In the genomic region with DNA sequence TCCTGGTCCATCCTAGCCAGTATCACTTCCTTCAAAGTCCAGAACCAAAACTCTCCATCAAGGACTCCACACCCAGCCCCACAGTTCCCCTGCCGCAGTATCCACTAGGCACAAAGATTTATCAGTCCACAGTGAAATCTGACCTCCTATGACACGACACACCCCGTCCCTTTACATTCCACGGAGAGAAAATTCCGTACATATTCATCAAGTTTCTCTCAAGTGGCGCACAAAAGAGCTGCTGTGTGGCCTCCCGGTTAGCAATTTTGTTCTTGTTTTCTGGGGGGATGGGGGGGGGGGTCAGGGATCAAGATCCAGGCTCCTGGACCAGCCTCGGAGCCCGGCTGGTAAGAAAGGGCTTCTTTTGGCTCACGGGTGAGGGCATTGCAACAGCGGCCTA, we compare ENCODE assay signal across 24 mouse cellular contexts.
DNase-seq lines count a peak whose midpoint lies in the region; ATAC-seq and TF ChIP-seq lines count a peak whose summit lies in the region.
"Had no signal": no experiment of that assay in that cellular context is flagged by ENCODE, and none has a peak within 500 bp of the region (broad histone marks: within the 10 kb centered on the region; RNA-seq: fewer than 3 reads in every experiment).

No protein-coding gene starts in this region.

- H3K27me3 ChIP-seq in forebrain, embryonic 10.5 days (ENCODE audit: poor library complexity, severe bottlenecking): peaks cover 28% of the 10 kb centered on the region
- H3K27me3 ChIP-seq in forebrain, embryonic 13.5 days: 0 out of 2 replicates have a peak, but pooled peaks cover 4% of the 10 kb centered on the region
- H3K27me3 ChIP-seq in lung, embryonic 15.5 days: no peaks in the 10 kb centered on the region

- DNase-seq in forebrain, embryonic 10.5 days (ENCODE audit: extremely low spot score, low spot score): no peak
- no peak for DNase-seq in lung, postnatal 4 days
- no peak for DNase-seq in ES-E14 (ENCODE audit: low read depth, low spot score)
- DNase-seq in lung, postnatal 25 days (ENCODE audit: low spot score): peak; percentile 38
- DNase-seq in cerebellum, postnatal 10 days: no peak
- no peak for DNase-seq in adrenal gland, postnatal 25 days
- DNase-seq: adrenal gland, postnatal 10 days; cerebellum, adult 9-10 months; gastrocnemius, adult 2 months; kidney, adult 2 months; kidney, postnatal 10 days; left cerebral cortex, postnatal 4 days; right cerebral cortex, postnatal 14 days; thymus, adult 2 months; thymus, postnatal 4 days had no signal

- peaks cover 51% of the 10 kb centered on the region for H3K4me1 ChIP-seq in forebrain, embryonic 10.5 days
- peaks cover 5% of the 10 kb centered on the region for H3K4me1 ChIP-seq in forebrain, embryonic 13.5 days
- H3K4me1 ChIP-seq in lung, embryonic 15.5 days: peaks cover 60% of the 10 kb centered on the region
- H3K4me1 ChIP-seq in ES-E14 (ENCODE audit: control insufficient read depth in 2 of 2, insufficient read depth in 2 of 2, low read length in 2 of 2, poor library complexity in 1 of 2): peaks cover 2 to 35% of the 10 kb centered on the region in 2 experiments; a peak in 3 of 4 replicates

- 54% methylated on average over 11 of the region's 11 CpGs for WGBS in forebrain, embryonic 10.5 days
- 38% methylated on average over 11 of the region's 11 CpGs for WGBS in forebrain, embryonic 13.5 days
- 46% methylated on average over 11 of the region's 11 CpGs for WGBS in lung, embryonic 15.5 days

- H3K27ac ChIP-seq in forebrain, embryonic 10.5 days: peak overlapping the region; percentile 7; the same call in 1 of the 2 replicates
- no peak overlapping the region for H3K27ac ChIP-seq in forebrain, embryonic 13.5 days
- H3K27ac ChIP-seq in lung, embryonic 15.5 days: peak overlapping the region; percentile 69
- peak overlapping the region; percentile 53 for H3K27ac ChIP-seq in ES-E14 (ENCODE audit: insufficient read depth, low read depth, low read length, poor library complexity, severe bottlenecking)
- H3K27ac ChIP-seq: embryonic facial prominence, embryonic 13.5 days; gastrocnemius, adult 2 months; hindbrain, embryonic 13.5 days; midbrain, embryonic 12.5 days; stomach, postnatal 0 days had no signal

- H3K9me3 ChIP-seq in forebrain, embryonic 10.5 days: no peaks in the 10 kb centered on the region
- no peaks in the 10 kb centered on the region for H3K9me3 ChIP-seq in forebrain, embryonic 13.5 days (replicated peaks)
- H3K9me3 ChIP-seq in lung, embryonic 15.5 days: no peaks in the 10 kb centered on the region
- no peaks in the 10 kb centered on the region for H3K9me3 ChIP-seq in ES-E14 (ENCODE audit: control insufficient read depth, insufficient read depth, low read depth, low read length)
- H3K9me3 ChIP-seq: embryonic facial prominence, embryonic 13.5 days; hindbrain, embryonic 13.5 days; midbrain, embryonic 12.5 days had no signal

- H3K4me2 ChIP-seq in forebrain, embryonic 13.5 days: no peak overlapping the region
- no peak overlapping the region for H3K4me2 ChIP-seq in lung, embryonic 15.5 days
- H3K4me2 ChIP-seq: embryonic facial prominence, embryonic 13.5 days; hindbrain, embryonic 13.5 days; midbrain, embryonic 12.5 days had no signal

- H3K4me3 ChIP-seq in forebrain, embryonic 10.5 days: no peak overlapping the region
- no peak overlapping the region for H3K4me3 ChIP-seq in forebrain, embryonic 13.5 days
- H3K4me3 ChIP-seq in lung, embryonic 15.5 days: no peak overlapping the region
- H3K4me3 ChIP-seq in ES-E14 (ENCODE audit: insufficient read depth in 1 of 2, low read depth in 1 of 2, low read length in 2 of 2, poor library complexity in 1 of 2, severe bottlenecking in 1 of 2): no peak overlapping the region
- H3K4me3 ChIP-seq: embryonic facial prominence, embryonic 13.5 days; erythroblast, embryonic 14.5 days; gastrocnemius, adult 2 months; hindbrain, embryonic 13.5 days; midbrain, embryonic 12.5 days had no signal

- ATAC-seq in forebrain, embryonic 13.5 days: no peak
- ATAC-seq in lung, embryonic 15.5 days (ENCODE audit: borderline replicate concordance, extremely low read depth, low FRiP score, low TSS enrichment): no peak
- ATAC-seq: forebrain, embryonic 14.5 days; inflammation-experienced regulatory T-cells, adult 6 months had no signal

- H3K36me3 ChIP-seq in forebrain, embryonic 10.5 days (replicated peaks): no peaks in the 10 kb centered on the region
- no peaks in the 10 kb centered on the region for H3K36me3 ChIP-seq in forebrain, embryonic 13.5 days (ENCODE audit: poor library complexity, severe bottlenecking)
- H3K36me3 ChIP-seq in lung, embryonic 15.5 days: no peaks in the 10 kb centered on the region
- no peaks in the 10 kb centered on the region; the same call in 1 of the 2 replicates for H3K36me3 ChIP-seq in ES-E14 (ENCODE audit: control insufficient read depth, insufficient read depth, low read length, poor library complexity, severe bottlenecking)
- H3K36me3 ChIP-seq: embryonic facial prominence, embryonic 13.5 days; midbrain, embryonic 12.5 days had no signal

- no peak overlapping the region for H3K9ac ChIP-seq in forebrain, embryonic 13.5 days
- H3K9ac ChIP-seq in lung, embryonic 15.5 days: no peak overlapping the region
- no peak overlapping the region; the same call in 1 of the 2 replicates for H3K9ac ChIP-seq in ES-E14 (ENCODE audit: insufficient read depth, low read depth, low read length, poor library complexity, severe bottlenecking)
- H3K9ac ChIP-seq: embryonic facial prominence, embryonic 13.5 days; hindbrain, embryonic 13.5 days; midbrain, embryonic 12.5 days had no signal

- in situ Hi-C loops in ES-E14 (cut with MboI; ENCODE audit: low sequenced_read_pairs in 2 of 2, unreplicated experiment in 2 of 2): loop anchor here (25.0 kb wide), 1 partner anchor 311 kb away; no protein-coding TSS in a partner anchor

TF ChIP-seq in ES-E14, 5 proteins besides CTCF, POLR2A, EP300 and RAD21:
- no peak for TF ChIP-seq CHD2 (IDR thresholded peaks at IDR 0.05; ENCODE audit: low read depth, low read length)
- no peak for TF ChIP-seq HCFC1 (IDR thresholded peaks at IDR 0.05; ENCODE audit: borderline replicate concordance, insufficient read depth, low read length)
- no peak for TF ChIP-seq ZNF384 (IDR thresholded peaks at IDR 0.05; ENCODE audit: low read depth, low read length)
- TF ChIP-seq ZC3H11A (IDR thresholded peaks at IDR 0.05; ENCODE audit: borderline replicate concordance, low read depth, low read length): no peak
- TF ChIP-seq MAFK (IDR thresholded peaks at IDR 0.05; ENCODE audit: insufficient read depth, low read depth, low read length): no peak
